Mouse (Mus musculus) layer of hippocampus, postnatal 25 days (tissue): Measurements from ENCODE around the gene Copg1. TPM values are rescaled to one million over a fixed set of nuclear protein-coding genes. Genes with fewer than 3 reads are reported as not detected.
"Not testable (repeated sequence)": the region's sequence is repeated elsewhere in the genome, so short reads cannot be mapped to it uniquely, and the experiment has no call there.

ENCODE experiments used
- DNase-seq, 2 experiments: peaks; one replicate each; pipeline ENCODE4 v3.0.0; 2022; ENCODE audit warnings: mixed read lengths in 2 of 2, low spot score in 1 of 2; ENCODE audit errors: extremely low spot score in 1 of 2
- total RNA-seq, 2 experiments: library from RNA; stranded (reverse); gene quantifications; 2 replicates each; pipeline ENCODE4 v1.2.3; 2021

Copg1 gene
- total RNA-seq, 2 experiments from 2014 or later, result 230 to 237 TPM

DNA sequence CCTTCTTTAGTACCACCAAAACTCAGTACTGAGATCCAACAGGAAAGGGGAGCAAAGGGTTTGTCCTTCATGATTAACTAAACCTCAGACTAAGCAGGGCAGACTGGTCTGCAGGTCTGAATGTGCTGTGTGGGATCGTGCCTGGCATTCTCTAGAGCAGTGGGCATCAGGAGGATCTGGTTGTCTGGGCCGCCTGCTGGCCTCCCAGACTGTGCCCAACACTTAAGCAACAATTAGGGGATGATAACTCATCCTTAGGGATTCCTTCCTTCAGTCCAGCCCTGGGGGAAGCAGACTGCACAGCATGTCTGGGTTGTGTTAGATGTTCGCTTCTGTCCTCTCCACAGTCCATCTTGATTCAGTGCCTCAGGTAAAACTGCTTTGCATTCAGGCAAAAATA lies 51.3 kb downstream of the Copg1 start:
- DNase-seq, result no peak

GRCm38 (mm10) chr6:87942179-87942578 lies 54.6 kb downstream of the Copg1 start:
- DNase-seq, result no peak

DNA sequence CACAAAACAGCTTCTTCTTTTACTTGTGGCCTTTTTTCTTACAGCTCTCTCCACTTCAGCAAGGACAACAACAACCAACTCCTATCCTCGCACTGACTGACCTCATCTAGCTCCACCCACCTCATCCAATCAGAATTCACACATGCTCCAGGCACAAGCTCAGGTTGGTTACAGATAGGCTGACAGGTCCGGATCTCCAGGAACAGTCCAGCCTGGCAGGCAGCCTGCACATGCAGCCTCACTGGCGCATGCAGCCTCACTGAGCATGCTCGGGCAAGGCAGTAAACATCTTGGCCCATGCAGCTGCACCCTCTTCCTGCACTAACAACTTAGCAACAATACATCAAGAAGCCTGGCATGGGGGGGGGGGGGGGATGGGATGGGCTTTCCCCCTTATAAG lies 74.8 kb downstream of the Copg1 start:
- not testable (repeated sequence) for DNase-seq

Other genes with a start within 250 kb of the Copg1 start
- gene Aplf, start 215.6 kb upstream of the Copg1 start, total RNA-seq, result 1 to 10 TPM; 6.8 to 7.1 TPM
- 1 to 10 TPM; 3.4 to 3.7 TPM for gene Efcc1, start 156.9 kb upstream of the Copg1 start, total RNA-seq
- gene Gp9, start 109.7 kb upstream of the Copg1 start, total RNA-seq, result under 1 TPM; 0.42 to 0.74 TPM
- gene Rab43, start 75.7 kb upstream of the Copg1 start, total RNA-seq, result 10 to 100 TPM; 15.4 to 18.3 TPM
- 1 to 10 TPM; 1.0 to 2.3 TPM for gene Gm45140, start 52.0 kb upstream of the Copg1 start, total RNA-seq
- gene Isy1, start 49.0 kb upstream of the Copg1 start, total RNA-seq, result 10 to 100 TPM; 30.9 to 32.3 TPM
- gene Cnbp, start 36.7 kb upstream of the Copg1 start, total RNA-seq, result 100 to 1,000 TPM; 246 to 257 TPM
- gene Hmces, start 26.1 kb downstream of the Copg1 start, total RNA-seq, result 10 to 100 TPM; 24.4 to 25.0 TPM
- gene H1fx, start 93.8 kb downstream of the Copg1 start, total RNA-seq, result 10 to 100 TPM; 74.7 to 76.2 TPM
- gene Rab7, start 157.5 kb downstream of the Copg1 start, total RNA-seq, result 100 to 1,000 TPM; 327 to 360 TPM
- gene Rpn1, start 196.7 kb downstream of the Copg1 start, total RNA-seq, result 100 to 1,000 TPM; 166 to 175 TPM